31 mouse cellular contexts compared by ENCODE assay signal in the genomic region with DNA sequence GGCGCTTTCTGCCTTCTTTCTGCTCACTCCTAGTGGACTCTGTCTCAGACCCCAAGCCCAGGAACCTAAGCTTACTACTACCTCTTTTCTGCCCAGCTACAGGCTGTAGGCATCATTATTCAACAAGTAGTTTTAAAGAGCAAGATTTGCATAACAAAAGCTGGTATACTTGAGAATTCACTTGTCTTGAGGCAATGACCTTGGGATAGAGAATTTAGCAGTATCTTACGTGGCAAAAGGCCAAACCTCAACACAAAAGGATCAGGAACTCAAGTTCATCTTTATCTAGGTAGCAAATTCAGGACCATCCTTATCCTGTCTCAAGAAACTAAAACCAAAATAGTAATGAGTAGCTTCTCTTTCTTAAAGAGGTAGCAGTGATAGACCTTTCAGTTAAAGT. TPM values are rescaled to one million over a fixed set of nuclear protein-coding genes. Genes with fewer than 3 reads are reported as not detected.
DNase-seq lines count a peak whose midpoint lies in the region; ATAC-seq and TF ChIP-seq lines count a peak whose summit lies in the region.
"Had no signal": no experiment of that assay in that cellular context is flagged by ENCODE, and none has a peak within 500 bp of the region (broad histone marks: within the 10 kb centered on the region; RNA-seq: fewer than 3 reads in every experiment).

No protein-coding gene starts in this region.

- no peaks in the 10 kb centered on the region; the same call in 1 of the 2 replicates for H3K4me1 ChIP-seq in heart, embryonic 12.5 days (replicated peaks)
- H3K4me1 ChIP-seq in ES-E14 (ENCODE audit: control insufficient read depth in 2 of 2, insufficient read depth in 2 of 2, low read length in 2 of 2, poor library complexity in 1 of 2), result peaks cover 2 to 15% of the 10 kb centered on the region in 2 experiments
- H3K4me1 ChIP-seq: embryonic facial prominence, embryonic 15.5 days; hindbrain, embryonic 12.5 days had no signal

- H3K4me2 ChIP-seq in heart, embryonic 12.5 days, result no peak overlapping the region
- H3K4me2 ChIP-seq: embryonic facial prominence, embryonic 15.5 days; hindbrain, embryonic 12.5 days had no signal

- in situ Hi-C loops in ES-E14 (cut with MboI; ENCODE audit: low sequenced_read_pairs in 2 of 2, unreplicated experiment in 2 of 2), result no loop called here

- intact Hi-C loops in gastrocnemius, postnatal 36 days (cut with DNase I), result no loop called here

- no peak for DNase-seq in heart, adult 9 months (ENCODE audit: low spot score in 2 of 2)
- DNase-seq in ES-E14 (ENCODE audit: low read depth, low spot score), result peak; percentile 57
- DNase-seq in ZHBTc4 (ENCODE audit: low read depth, low spot score), result peak; percentile 87
- no peak for DNase-seq in gastrocnemius, postnatal 36 days
- DNase-seq in spleen, postnatal 36 days (ENCODE audit: low spot score in 2 of 2), result no peak
- no peak for DNase-seq in neural tube, embryonic 10.5 days (ENCODE audit: extremely low spot score, low spot score)
- DNase-seq: adrenal gland, adult 2 months; adrenal gland, postnatal 36 days; cerebellum, adult 11 months; cerebellum, adult 8-10 months; cerebellum, postnatal 14 days; embryo, embryonic 11 days; gastrocnemius, postnatal 14 days; heart, postnatal 10 days; heart, postnatal 4 days had no signal

- no peak overlapping the region for H3K9ac ChIP-seq in heart, embryonic 12.5 days
- no peak overlapping the region for H3K9ac ChIP-seq in ES-E14 (ENCODE audit: insufficient read depth, low read depth, low read length, poor library complexity, severe bottlenecking)
- H3K9ac ChIP-seq: embryonic facial prominence, embryonic 15.5 days; hindbrain, embryonic 12.5 days had no signal

- H3K36me3 ChIP-seq in heart, embryonic 12.5 days, result peaks cover 18% of the 10 kb centered on the region
- H3K36me3 ChIP-seq in ES-E14 (ENCODE audit: control insufficient read depth, insufficient read depth, low read length, poor library complexity, severe bottlenecking), result peaks cover 3% of the 10 kb centered on the region

- H3K4me3 ChIP-seq in heart, embryonic 12.5 days, result no peak overlapping the region
- no peak overlapping the region for H3K4me3 ChIP-seq in ES-E14 (ENCODE audit: insufficient read depth in 1 of 2, low read depth in 1 of 2, low read length in 2 of 2, poor library complexity in 1 of 2, severe bottlenecking in 1 of 2)
- H3K4me3 ChIP-seq: embryonic facial prominence, embryonic 15.5 days; erythroblast, embryonic 14.5 days; forebrain, embryonic 10.5 days; hindbrain, embryonic 12.5 days had no signal

- ATAC-seq in heart, embryonic 12.5 days (ENCODE audit: insufficient number of reproducible peaks, low FRiP score), result no peak
- ATAC-seq: forebrain, embryonic 16.5 days; hindbrain, embryonic 16.5 days; inflammation-experienced regulatory T-cells, adult 6 months; intestine, postnatal 0 days had no signal

- 93% methylated on average over 2 of the region's 2 CpGs for WGBS in heart, embryonic 12.5 days

- no peaks in the 10 kb centered on the region for H3K9me3 ChIP-seq in heart, embryonic 12.5 days (replicated peaks)
- no peaks in the 10 kb centered on the region for H3K9me3 ChIP-seq in ES-E14 (ENCODE audit: control insufficient read depth, insufficient read depth, low read depth, low read length)
- H3K9me3 ChIP-seq: embryonic facial prominence, embryonic 15.5 days; forebrain, embryonic 10.5 days; hindbrain, embryonic 12.5 days had no signal

- no peaks in the 10 kb centered on the region for H3K27me3 ChIP-seq in heart, embryonic 12.5 days (replicated peaks)
- H3K27me3 ChIP-seq: embryonic facial prominence, embryonic 15.5 days; hindbrain, embryonic 12.5 days had no signal

- H3K27ac ChIP-seq in heart, embryonic 12.5 days (ENCODE audit: poor library complexity, severe bottlenecking), result 0 out of 2 replicates have a peak overlapping the region, but pooled peaks have one; percentile 2
- H3K27ac ChIP-seq in ES-E14 (ENCODE audit: insufficient read depth, low read depth, low read length, poor library complexity, severe bottlenecking), result peak overlapping the region; percentile 44; the same call in 1 of the 2 replicates
- H3K27ac ChIP-seq: embryonic facial prominence, embryonic 15.5 days; forebrain, embryonic 10.5 days; hindbrain, embryonic 12.5 days had no signal

TF ChIP-seq in ES-E14, 5 proteins besides CTCF, POLR2A, EP300 and RAD21:
- no peak for TF ChIP-seq ZC3H11A (IDR thresholded peaks at IDR 0.05; ENCODE audit: borderline replicate concordance, low read depth, low read length)
- 0 out of 2 replicates have a peak, but pooled peaks have one; percentile 39 for TF ChIP-seq CHD2 (IDR thresholded peaks at IDR 0.05; ENCODE audit: low read depth, low read length)

RNA-seq across cellular contexts. Expression of a gene that starts 22.7 kb away (rescaled TPM):
- polyA plus RNA-seq in heart, embryonic 12.5 days (2016; fragmentation: Nextera tagmentation; extraction: Ambion mirVana), result 12.1 and 12.9 TPM in 2 replicates
- 33.8 and 53.8 TPM in 2 replicates for total RNA-seq in ES-E14 (2012; rRNA removed)
- 10 to 100 TPM; 19.5 to 21.7 TPM for total RNA-seq in gastrocnemius, postnatal 36 days (2021)

RNA-seq across cellular contexts. Expression of a gene that starts 26.4 kb away (rescaled TPM):
- polyA plus RNA-seq in heart, embryonic 12.5 days (2016; fragmentation: Nextera tagmentation; extraction: Ambion mirVana), result not detected in 2 replicates
- not detected in 2 replicates for total RNA-seq in ES-E14 (2012; rRNA removed)
- total RNA-seq in gastrocnemius, postnatal 36 days (2021), result not detected
- total RNA-seq: adrenal gland, adult 2 months; adrenal gland, postnatal 36 days; common myeloid progenitor, adult 5-6 weeks; gastrocnemius, adult 18-20 months; gastrocnemius, postnatal 14 days; granulocyte monocyte progenitor cell, adult 5-6 weeks; heart, adult 8-10 months; heart, postnatal 10 days; heart, postnatal 4 days had no signal
- polyA plus RNA-seq: adrenal gland, adult 2 months; embryonic facial prominence, embryonic 11.5 days; embryonic facial prominence, embryonic 15.5 days; erythroblast, embryonic 14.5 days; forebrain, embryonic 10.5 days; forebrain, embryonic 16.5 days; frontal cortex, adult 2 months; heart, embryonic 14.5 days; hindbrain, embryonic 12.5 days; hindbrain, embryonic 16.5 days; intestine, postnatal 0 days had no signal

RNA-seq across cellular contexts. Expression of a gene that starts 32.7 kb away (rescaled TPM):
- polyA plus RNA-seq in heart, embryonic 12.5 days (2016; fragmentation: Nextera tagmentation; extraction: Ambion mirVana), result 3.4 and 3.5 TPM in 2 replicates
- 0.79 and 1.3 TPM in 2 replicates for total RNA-seq in ES-E14 (2012; rRNA removed)
- total RNA-seq in gastrocnemius, postnatal 36 days (2021), result 1 to 10 TPM; 1.6 to 2.0 TPM
- polyA plus RNA-seq: erythroblast, embryonic 14.5 days; inflammation-experienced regulatory T-cells, adult 6 months had no signal

RNA-seq across cellular contexts. Expression of a gene that starts 34.7 kb away (rescaled TPM):
- 0.53 TPM in 1 of 2 replicates, not detected in the other for polyA plus RNA-seq in heart, embryonic 12.5 days (2016; fragmentation: Nextera tagmentation; extraction: Ambion mirVana)
- total RNA-seq in ES-E14 (2012; rRNA removed), result not detected in 2 replicates
- not detected for total RNA-seq in gastrocnemius, postnatal 36 days (2021)
- total RNA-seq: gastrocnemius, adult 18-20 months; gastrocnemius, postnatal 14 days; heart, postnatal 10 days; heart, postnatal 4 days had no signal
- polyA plus RNA-seq: embryonic facial prominence, embryonic 11.5 days; erythroblast, embryonic 14.5 days; hindbrain, embryonic 12.5 days had no signal

RNA-seq across cellular contexts. Expression of a gene that starts 58.1 kb away (rescaled TPM):
- polyA plus RNA-seq in heart, embryonic 12.5 days (2016; fragmentation: Nextera tagmentation; extraction: Ambion mirVana), result 1.4 and 1.6 TPM in 2 replicates
- total RNA-seq in ES-E14 (2012; rRNA removed), result 0.36 TPM in 1 of 2 replicates, not detected in the other
- not detected for total RNA-seq in gastrocnemius, postnatal 36 days (2021)
- total RNA-seq: gastrocnemius, adult 18-20 months; gastrocnemius, postnatal 14 days; heart, adult 8-10 months; heart, postnatal 10 days had no signal
- polyA plus RNA-seq: erythroblast, embryonic 14.5 days had no signal

Comparison
In these comparisons a context has a peak if more than half of its experiments do, and no peak if none do; other contexts are left out.
1. DNase-seq: peak in ES-E14 (single experiment) and ZHBTc4 (single experiment); none in heart, adult 9 months (0 of 2), gastrocnemius, postnatal 36 days (0 of 2), spleen, postnatal 36 days (0 of 2) and neural tube, embryonic 10.5 days (single experiment).